In genomic region chr16:35681327-35682108, GRCm38 (mm10) we compare ENCODE assay signal across 9 mouse cellular contexts.
DNase-seq lines count a peak whose midpoint lies in the region; ATAC-seq and TF ChIP-seq lines count a peak whose summit lies in the region.
"Had no signal": no experiment of that assay in that cellular context is flagged by ENCODE, and none has a peak within 500 bp of the region (broad histone marks: within the 10 kb centered on the region; RNA-seq: fewer than 3 reads in every experiment).

No protein-coding gene starts in this region.

- in situ Hi-C loops in CH12.LX (cut with MboI; ENCODE audit: low pct_ligation_motif_present, low pct_unique_long_range_greater_than_20kb, low sequenced_read_pairs) = no loop called here

- dilution Hi-C loops in CH12.LX (cut with MboI; ENCODE audit: extremely low pct_ligation_motif_present, extremely low pct_unique_long_range_greater_than_20kb, low sequenced_read_pairs) = no loop called here

- peak; percentile 37 for DNase-seq in CH12.LX (ENCODE audit: extremely low read depth)
- DNase-seq in cerebellum, adult 18-20 months = peak; percentile 51 to 54
- DNase-seq in heart, adult 9 months (ENCODE audit: low spot score in 2 of 2) = peak; percentile 61 to 77
- peak; percentile 57 for DNase-seq in mesoderm, embryonic 11.5 days (ENCODE audit: low read depth, low spot score)
- no peak for DNase-seq in urinary bladder, adult 2 months (ENCODE audit: low spot score)
- no peak for DNase-seq in urinary bladder, postnatal 10 days (ENCODE audit: low spot score)
- DNase-seq in adrenal gland, postnatal 4 days (ENCODE audit: low spot score in 2 of 2) = no peak
- DNase-seq: right cerebral cortex, postnatal 14 days had no signal

- H3K4me1 ChIP-seq in CH12.LX (ENCODE audit: control insufficient read depth in 1 of 2, insufficient read depth in 2 of 2) = peaks cover 5 to 14% of the 10 kb centered on the region in 2 experiments; a peak in 3 of 4 replicates

- H3K36me3 ChIP-seq in CH12.LX (replicated peaks in 1 of 2; ENCODE audit: control insufficient read depth in 1 of 2, insufficient read depth in 1 of 2, low read length in 1 of 2) = no peaks in the 10 kb centered on the region

- H3K9ac ChIP-seq in CH12.LX (ENCODE audit: insufficient read depth, low read depth) = no peak overlapping the region

- H3K79me2 ChIP-seq in CH12.LX (replicated peaks; ENCODE audit: control insufficient read depth, extremely low read depth, insufficient read depth, poor library complexity, severe bottlenecking) = no peaks in the 10 kb centered on the region

- H3K27me3 ChIP-seq in CH12.LX (replicated peaks) = peaks cover 3% of the 10 kb centered on the region

- no peak overlapping the region for H3K27ac ChIP-seq in CH12.LX (ENCODE audit: insufficient read depth, low read depth)

- no peak for TF ChIP-seq RAD21 in CH12.LX (IDR thresholded peaks at IDR 0.05; ENCODE audit: low read depth, low read length)

- ATAC-seq in erythroid progenitor cell, adult 5-6 weeks (replicated peaks; ENCODE audit: low FRiP score, poor library complexity, severe bottlenecking) = no peak

- no peak overlapping the region for H3K4me3 ChIP-seq in CH12.LX (replicated peaks in 1 of 3; ENCODE audit: low read depth in 2 of 3, low read length in 2 of 3, poor library complexity in 1 of 3)

- no peaks in the 10 kb centered on the region for H3K9me3 ChIP-seq in CH12.LX (replicated peaks; ENCODE audit: low read length)

- no peak for TF ChIP-seq CTCF in CH12.LX (conservative IDR thresholded peaks at IDR 0.05 in 1 of 2, IDR thresholded peaks at IDR 0.05 in 1 of 2; ENCODE audit: low read depth in 2 of 2, low read length in 2 of 2)

- no peak for TF ChIP-seq POLR2A in CH12.LX (IDR thresholded peaks at IDR 0.05; ENCODE audit: low read depth, low read length)

- no peak for TF ChIP-seq EP300 in CH12.LX (IDR thresholded peaks at IDR 0.05; ENCODE audit: low read length)

- no peak overlapping the region for H3K4me2 ChIP-seq in CH12.LX (ENCODE audit: insufficient read depth, low read depth, poor library complexity, severe bottlenecking)

TF ChIP-seq in CH12.LX, 34 proteins besides CTCF, POLR2A, EP300 and RAD21:
- TF ChIP-seq MEF2A (IDR thresholded peaks at IDR 0.05; ENCODE audit: borderline replicate concordance, low read depth, low read length) (peak; percentile 50; the same call in 1 of the 2 replicates), CHD2 (IDR thresholded peaks at IDR 0.05; ENCODE audit: low read length) (no peak), SIN3A (IDR thresholded peaks at IDR 0.05; ENCODE audit: low read length) (no peak), NRF1 (IDR thresholded peaks at IDR 0.05; ENCODE audit: low read depth, low read length) (peak; percentile 70)

Comparison
In these comparisons a context has a peak if more than half of its experiments do, and no peak if none do; other contexts are left out.
1. DNase-seq: peak in CH12.LX (single experiment), cerebellum, adult 18-20 months (2 of 2), heart, adult 9 months (2 of 2) and mesoderm, embryonic 11.5 days (single experiment); none in urinary bladder, adult 2 months (single experiment), urinary bladder, postnatal 10 days (single experiment) and adrenal gland, postnatal 4 days (0 of 2).